Mouse (Mus musculus) G1E (cell line): ENCODE results near the gene Atp8a1.

ENCODE experiments used
- CTCF ChIP-seq: IDR thresholded peaks from 2 replicates; pipeline ENCODE4 v1.5.1; 2012; ENCODE audit warnings: low read depth, low read length, inconsistent platforms, mixed read lengths
- GATA1 ChIP-seq: IDR thresholded peaks from 2 replicates; pipeline ENCODE4 v1.6.1; 2012; ENCODE audit warnings: borderline replicate concordance, low read length, inconsistent platforms, mixed read lengths

DNA sequence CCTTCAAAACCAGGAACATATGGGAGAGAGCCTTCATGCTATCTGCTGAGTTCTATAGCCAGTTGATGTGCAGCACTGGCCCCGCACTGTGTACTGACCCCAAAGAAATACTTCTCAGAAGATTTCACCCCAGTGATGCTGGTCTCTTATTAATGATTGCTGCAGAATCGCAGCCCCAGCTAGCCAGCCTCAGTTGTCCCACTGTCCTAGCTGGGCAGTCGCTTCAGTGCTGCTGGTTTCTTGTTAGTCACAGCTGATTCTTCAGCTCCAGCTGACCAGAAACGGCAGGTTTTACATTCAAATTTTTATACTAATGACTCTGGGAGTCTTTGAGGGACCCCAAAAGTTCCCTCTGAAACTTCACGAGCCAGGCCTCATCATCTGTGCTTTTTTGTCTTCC is 197.2 kb downstream of the Atp8a1 start:
- TF ChIP-seq CTCF (no peak), GATA1 (no peak)
